26 mouse cellular contexts compared by ENCODE assay signal in genomic region chr17:44504794-44505317, GRCm38 (mm10).
DNase-seq lines count a peak whose midpoint lies in the region; ATAC-seq and TF ChIP-seq lines count a peak whose summit lies in the region.
"Had no signal": no experiment of that assay in that cellular context is flagged by ENCODE, and none has a peak within 500 bp of the region (broad histone marks: within the 10 kb centered on the region; RNA-seq: fewer than 3 reads in every experiment).

No protein-coding gene starts in this region.

- no peak overlapping the region for H3K27ac ChIP-seq in forebrain, embryonic 14.5 days (ENCODE audit: low read depth, low read length)
- no peak overlapping the region for H3K27ac ChIP-seq in liver, embryonic 11.5 days (ENCODE audit: low read depth, low read length)
- H3K27ac ChIP-seq: embryonic facial prominence, embryonic 13.5 days; forebrain, embryonic 13.5 days; hindbrain, embryonic 14.5 days; kidney, postnatal 0 days; limb, embryonic 12.5 days; liver, embryonic 12.5 days; midbrain, embryonic 10.5 days; stomach, embryonic 15.5 days had no signal

- WGBS in forebrain, embryonic 14.5 days = 91% methylated on average over 10 of the region's 10 CpGs
- 87% methylated on average over 10 of the region's 10 CpGs for WGBS in liver, embryonic 11.5 days

- TF ChIP-seq POLR2A in myocyte (IDR thresholded peaks at IDR 0.05; ENCODE audit: insufficient read length, low read depth) = no peak

- H3K4me1 ChIP-seq in forebrain, embryonic 14.5 days (ENCODE audit: control insufficient read depth, insufficient read depth, low read length) = no peaks in the 10 kb centered on the region
- no peaks in the 10 kb centered on the region for H3K4me1 ChIP-seq in liver, embryonic 11.5 days (replicated peaks; ENCODE audit: control insufficient read depth, insufficient read depth, low read length)
- H3K4me1 ChIP-seq: liver, embryonic 12.5 days; stomach, embryonic 15.5 days had no signal

- H3K36me3 ChIP-seq in myocyte (ENCODE audit: control insufficient read depth, insufficient read depth) = no peaks in the 10 kb centered on the region
- no peaks in the 10 kb centered on the region for H3K36me3 ChIP-seq in forebrain, embryonic 14.5 days (ENCODE audit: control insufficient read depth, insufficient read depth, low read length)
- no peaks in the 10 kb centered on the region for H3K36me3 ChIP-seq in liver, embryonic 11.5 days (ENCODE audit: control insufficient read depth, insufficient read depth, low read length)
- H3K36me3 ChIP-seq: embryonic facial prominence, embryonic 13.5 days; limb, embryonic 12.5 days; liver, embryonic 12.5 days; midbrain, embryonic 10.5 days; stomach, embryonic 15.5 days had no signal

- H3K9me3 ChIP-seq in forebrain, embryonic 14.5 days (replicated peaks; ENCODE audit: control insufficient read depth, low read length) = no peaks in the 10 kb centered on the region
- H3K9me3 ChIP-seq in liver, embryonic 11.5 days (ENCODE audit: control insufficient read depth, low read length) = no peaks in the 10 kb centered on the region
- H3K9me3 ChIP-seq: embryonic facial prominence, embryonic 13.5 days; forebrain, embryonic 13.5 days; limb, embryonic 12.5 days; liver, embryonic 12.5 days; midbrain, embryonic 10.5 days; stomach, embryonic 15.5 days had no signal

- H3K79me2 ChIP-seq in myocyte (ENCODE audit: control insufficient read depth, insufficient read depth) = no peaks in the 10 kb centered on the region

- H3K27me3 ChIP-seq in myocyte (ENCODE audit: control insufficient read depth, insufficient read depth, insufficient read length) = no peaks in the 10 kb centered on the region
- H3K27me3 ChIP-seq in forebrain, embryonic 14.5 days (replicated peaks; ENCODE audit: control insufficient read depth, insufficient read depth, low read length) = no peaks in the 10 kb centered on the region
- H3K27me3 ChIP-seq in liver, embryonic 11.5 days (replicated peaks; ENCODE audit: control insufficient read depth, insufficient read depth, low read length) = no peaks in the 10 kb centered on the region
- H3K27me3 ChIP-seq: embryonic facial prominence, embryonic 13.5 days; forebrain, embryonic 13.5 days; liver, embryonic 12.5 days; stomach, embryonic 15.5 days had no signal

- no peak overlapping the region for H3K4me3 ChIP-seq in myocyte
- no peak overlapping the region for H3K4me3 ChIP-seq in forebrain, embryonic 14.5 days (ENCODE audit: low read depth, low read length)
- H3K4me3 ChIP-seq in liver, embryonic 11.5 days (ENCODE audit: low read depth, low read length) = no peak overlapping the region
- H3K4me3 ChIP-seq: embryonic facial prominence, embryonic 13.5 days; erythroblast, embryonic 14.5 days; forebrain, embryonic 13.5 days; limb, embryonic 12.5 days; liver, embryonic 12.5 days; midbrain, embryonic 10.5 days; stomach, embryonic 15.5 days had no signal

- no peak for ATAC-seq in forebrain, embryonic 14.5 days
- ATAC-seq in liver, embryonic 11.5 days (replicated peaks; ENCODE audit: low FRiP score) = no peak
- ATAC-seq: forebrain, embryonic 13.5 days; inflammation-experienced regulatory T-cells, adult 6 months; liver, embryonic 12.5 days; midbrain, embryonic 16.5 days had no signal

- peak overlapping the region; percentile 75 for H3K4me2 ChIP-seq in myocyte (ENCODE audit: low read depth)
- H3K4me2 ChIP-seq in forebrain, embryonic 14.5 days (ENCODE audit: low read length) = no peak overlapping the region
- no peak overlapping the region for H3K4me2 ChIP-seq in liver, embryonic 11.5 days
- H3K4me2 ChIP-seq: embryonic facial prominence, embryonic 13.5 days; forebrain, embryonic 13.5 days; hindbrain, embryonic 14.5 days; limb, embryonic 12.5 days; liver, embryonic 12.5 days; stomach, embryonic 15.5 days had no signal

- H3K9ac ChIP-seq in forebrain, embryonic 14.5 days (ENCODE audit: low read length) = no peak overlapping the region
- no peak overlapping the region for H3K9ac ChIP-seq in liver, embryonic 11.5 days (ENCODE audit: low read depth, low read length)
- H3K9ac ChIP-seq: embryonic facial prominence, embryonic 13.5 days; forebrain, embryonic 13.5 days; hindbrain, embryonic 14.5 days; limb, embryonic 12.5 days; liver, embryonic 12.5 days; stomach, embryonic 15.5 days had no signal

- no peak overlapping the region for H3ac ChIP-seq in myocyte (ENCODE audit: control insufficient read depth, insufficient read length)

- DNase-seq in adrenal gland, postnatal 14 days = peak; percentile 26
- DNase-seq in adrenal gland, adult (ENCODE audit: inconsistent age in 2 of 2, low spot score in 1 of 2) = no peak
- DNase-seq in layer of hippocampus, postnatal 10 days (ENCODE audit: low spot score in 2 of 2) = peak; percentile 12 to 38
- DNase-seq in layer of hippocampus, adult 9-11 months = no peak
- DNase-seq in gastrocnemius, adult 8-10 months (ENCODE audit: low spot score in 2 of 2) = peak; percentile 26 to 52
- DNase-seq in forebrain, embryonic 14.5 days (ENCODE audit: low spot score) = no peak
- DNase-seq in liver, embryonic 11.5 days (ENCODE audit: low spot score) = no peak
- DNase-seq: adrenal gland, adult 2 months; heart, adult 18-20 months; heart, postnatal 36 days; lung, adult 18-20 months; lung, postnatal 10 days; right cerebral cortex, postnatal 4 days; thymus, postnatal 25 days had no signal

TF ChIP-seq in myocyte, 11 proteins besides CTCF, POLR2A, EP300 and RAD21:
- no peak for TF ChIP-seq MAX (IDR thresholded peaks at IDR 0.05; ENCODE audit: low read depth)
- TF ChIP-seq MYOG (IDR thresholded peaks at IDR 0.05; ENCODE audit: control insufficient read depth in 1 of 3, insufficient read depth in 1 of 3, insufficient read length in 2 of 3, low read depth in 2 of 3) = peak in 2 of 3 experiments; percentile 56 to 88
- no peak for TF ChIP-seq SRF (IDR thresholded peaks at IDR 0.05; ENCODE audit: control insufficient read depth, insufficient read length, low read depth)
- TF ChIP-seq USF1 (IDR thresholded peaks at IDR 0.05; ENCODE audit: low read depth) = no peak
- TF ChIP-seq TCF3 (IDR thresholded peaks at IDR 0.05; ENCODE audit: insufficient read length, low read depth) = peak; percentile 90
- TF ChIP-seq MYOD1 (IDR thresholded peaks at IDR 0.05; ENCODE audit: control insufficient read depth in 1 of 3, insufficient read length in 2 of 3, low read depth in 2 of 3) = peak; percentile 1 to 95 (median 94)
- peak; percentile 70 for TF ChIP-seq TCF12 (IDR thresholded peaks at IDR 0.05; ENCODE audit: insufficient read depth, poor library complexity, severe bottlenecking)

Comparison
In these comparisons a context has a peak if more than half of its experiments do, and no peak if none do; other contexts are left out.
1. DNase-seq: peak in adrenal gland, postnatal 14 days (single experiment), layer of hippocampus, postnatal 10 days (2 of 2) and gastrocnemius, adult 8-10 months (2 of 2); none in adrenal gland, adult (0 of 2), layer of hippocampus, adult 9-11 months (single experiment), forebrain, embryonic 14.5 days (single experiment) and liver, embryonic 11.5 days (single experiment).